24 mouse cellular contexts compared by ENCODE assay signal in genomic region chr13:54806434-54806976, GRCm38 (mm10). TPM values are rescaled to one million over a fixed set of nuclear protein-coding genes. Genes with fewer than 3 reads are reported as not detected.
DNase-seq lines count a peak whose midpoint lies in the region; ATAC-seq lines count a peak whose summit lies in the region.
"Had no signal": no experiment of that assay in that cellular context is flagged by ENCODE, and none has a peak within 500 bp of the region (broad histone marks: within the 10 kb centered on the region; RNA-seq: fewer than 3 reads in every experiment).

No protein-coding gene starts in this region.

- peaks cover 22% of the 10 kb centered on the region for H3K4me1 ChIP-seq in forebrain, embryonic 10.5 days
- H3K4me1 ChIP-seq in forebrain, embryonic 14.5 days (ENCODE audit: control insufficient read depth, insufficient read depth, low read length): no peaks in the 10 kb centered on the region
- peaks cover 8% of the 10 kb centered on the region for H3K4me1 ChIP-seq in neural tube, embryonic 15.5 days
- no peaks in the 10 kb centered on the region for H3K4me1 ChIP-seq in hindbrain, embryonic 16.5 days (ENCODE audit: control insufficient read depth, insufficient read depth, low read depth, low read length)
- H3K4me1 ChIP-seq: intestine, embryonic 15.5 days; liver, embryonic 13.5 days had no signal

- H3K36me3 ChIP-seq in forebrain, embryonic 10.5 days (replicated peaks): no peaks in the 10 kb centered on the region
- H3K36me3 ChIP-seq in forebrain, embryonic 14.5 days (ENCODE audit: control insufficient read depth, insufficient read depth, low read length): no peaks in the 10 kb centered on the region
- H3K36me3 ChIP-seq in neural tube, embryonic 15.5 days: no peaks in the 10 kb centered on the region
- no peaks in the 10 kb centered on the region for H3K36me3 ChIP-seq in hindbrain, embryonic 16.5 days (ENCODE audit: control insufficient read depth, insufficient read depth, low read length)
- H3K36me3 ChIP-seq: intestine, embryonic 15.5 days; limb, embryonic 10.5 days; liver, embryonic 13.5 days; midbrain, embryonic 12.5 days had no signal

- H3K9ac ChIP-seq in forebrain, embryonic 14.5 days (ENCODE audit: low read length): no peak overlapping the region
- H3K9ac ChIP-seq in neural tube, embryonic 15.5 days (replicated peaks): no peak overlapping the region
- peak overlapping the region; percentile 32; the same call in 1 of the 2 replicates for H3K9ac ChIP-seq in hindbrain, embryonic 16.5 days (ENCODE audit: low read depth, low read length)
- H3K9ac ChIP-seq: intestine, embryonic 15.5 days; liver, embryonic 13.5 days; midbrain, embryonic 12.5 days had no signal

- DNase-seq in forebrain, embryonic 10.5 days (ENCODE audit: extremely low spot score, low spot score): peak; percentile 33
- DNase-seq in forebrain, embryonic 14.5 days (ENCODE audit: low spot score): no peak
- peak; percentile 60 for DNase-seq in neural tube, embryonic 10.5 days (ENCODE audit: extremely low spot score, low spot score)
- DNase-seq in yolk sac, embryonic 10.5 days (ENCODE audit: low spot score): no peak
- no peak for DNase-seq in heart, postnatal 36 days
- DNase-seq in c-Kit-positive CD71-positive TER-119-positive erythroid progenitor cells, embryonic 14.5 days (ENCODE audit: low spot score): no peak
- DNase-seq: gastrocnemius, postnatal 10 days; heart, adult 2 months; layer of hippocampus, postnatal 36 days; liver, embryonic 13.5 days; right cerebral cortex, adult 18-20 months; spleen, adult 18-20 months; thymus, postnatal 25 days had no signal

- H3K27ac ChIP-seq in forebrain, embryonic 10.5 days: peak overlapping the region; percentile 44; the same call in 1 of the 2 replicates
- no peak overlapping the region for H3K27ac ChIP-seq in forebrain, embryonic 14.5 days (ENCODE audit: low read depth, low read length)
- H3K27ac ChIP-seq in neural tube, embryonic 15.5 days (replicated peaks): no peak overlapping the region
- H3K27ac ChIP-seq in hindbrain, embryonic 16.5 days (ENCODE audit: low read depth, low read length): peak overlapping the region; percentile 23; the same call in 1 of the 2 replicates
- H3K27ac ChIP-seq: heart, adult 2 months; intestine, embryonic 15.5 days; limb, embryonic 10.5 days; liver, embryonic 13.5 days; midbrain, embryonic 12.5 days had no signal

- H3K4me2 ChIP-seq in forebrain, embryonic 14.5 days (ENCODE audit: low read length): no peak overlapping the region
- no peak overlapping the region for H3K4me2 ChIP-seq in neural tube, embryonic 15.5 days
- no peak overlapping the region for H3K4me2 ChIP-seq in hindbrain, embryonic 16.5 days (ENCODE audit: low read length)
- H3K4me2 ChIP-seq: intestine, embryonic 15.5 days; liver, embryonic 13.5 days; midbrain, embryonic 12.5 days had no signal

- intact Hi-C loops in heart, postnatal 36 days (cut with DNase I): no loop called here

- WGBS in forebrain, embryonic 10.5 days: 16% methylated on average over 13 of the region's 13 CpGs
- 12% methylated on average over 13 of the region's 13 CpGs for WGBS in forebrain, embryonic 14.5 days
- WGBS in neural tube, embryonic 15.5 days: 15% methylated on average over 13 of the region's 13 CpGs
- 18% methylated on average over 13 of the region's 13 CpGs for WGBS in hindbrain, embryonic 16.5 days

- H3K4me3 ChIP-seq in forebrain, embryonic 10.5 days: no peak overlapping the region; the same call in 1 of the 2 replicates
- no peak overlapping the region for H3K4me3 ChIP-seq in forebrain, embryonic 14.5 days (ENCODE audit: low read depth, low read length)
- H3K4me3 ChIP-seq in neural tube, embryonic 15.5 days (replicated peaks): no peak overlapping the region
- no peak overlapping the region for H3K4me3 ChIP-seq in hindbrain, embryonic 16.5 days (ENCODE audit: low read length)
- H3K4me3 ChIP-seq: heart, adult 2 months; intestine, embryonic 15.5 days; limb, embryonic 10.5 days; liver, embryonic 13.5 days; midbrain, embryonic 12.5 days had no signal

- no peak for ATAC-seq in forebrain, embryonic 14.5 days
- no peak for ATAC-seq in neural tube, embryonic 15.5 days (ENCODE audit: low FRiP score)
- peak; percentile 40; the same call in 1 of the 2 replicates for ATAC-seq in hindbrain, embryonic 16.5 days
- ATAC-seq: activated CD4-positive, CD25-positive, alpha-beta regulatory T cell, adult 4 months; intestine, embryonic 15.5 days; lung, postnatal 0 days had no signal

- H3K9me3 ChIP-seq in forebrain, embryonic 10.5 days: no peaks in the 10 kb centered on the region
- no peaks in the 10 kb centered on the region for H3K9me3 ChIP-seq in forebrain, embryonic 14.5 days (replicated peaks; ENCODE audit: control insufficient read depth, low read length)
- H3K9me3 ChIP-seq in neural tube, embryonic 15.5 days (replicated peaks): 0 out of 2 replicates have a peak, but pooled peaks cover 3% of the 10 kb centered on the region
- H3K9me3 ChIP-seq in hindbrain, embryonic 16.5 days (ENCODE audit: control insufficient read depth, low read length): no peaks in the 10 kb centered on the region
- H3K9me3 ChIP-seq: intestine, embryonic 15.5 days; limb, embryonic 10.5 days; liver, embryonic 13.5 days; midbrain, embryonic 12.5 days had no signal

- H3K27me3 ChIP-seq in forebrain, embryonic 10.5 days (ENCODE audit: poor library complexity, severe bottlenecking): peaks cover 68% of the 10 kb centered on the region
- no peaks in the 10 kb centered on the region for H3K27me3 ChIP-seq in forebrain, embryonic 14.5 days (replicated peaks; ENCODE audit: control insufficient read depth, insufficient read depth, low read length)
- H3K27me3 ChIP-seq in neural tube, embryonic 15.5 days (replicated peaks): peaks cover 7% of the 10 kb centered on the region; the same call in 1 of the 2 replicates
- H3K27me3 ChIP-seq in hindbrain, embryonic 16.5 days (replicated peaks; ENCODE audit: control insufficient read depth, insufficient read depth, low read length): no peaks in the 10 kb centered on the region

RNA-seq across cellular contexts. Expression of gene Tspan17, which starts 17.3 kb away (rescaled TPM):
- 7.9 and 9.5 TPM in 2 replicates for polyA plus RNA-seq in forebrain, embryonic 10.5 days (2016; fragmentation: Nextera tagmentation; extraction: Ambion mirVana)
- polyA plus RNA-seq in forebrain, embryonic 14.5 days (2014; fragmentation: Nextera tagmentation; extraction: Ambion mirVana): 16.0 and 16.3 TPM in 2 replicates
- polyA plus RNA-seq in neural tube, embryonic 15.5 days (2015; fragmentation: Nextera tagmentation; extraction: Ambion mirVana): 112 and 137 TPM in 2 replicates
- 105 and 131 TPM in 2 replicates for polyA plus RNA-seq in hindbrain, embryonic 16.5 days (2015; fragmentation: Nextera tagmentation; extraction: Ambion mirVana)
- total RNA-seq in heart, postnatal 36 days (2021): 10 to 100 TPM in 1 of 2 experiments, 1 to 10 TPM in 1; 7.6 to 13.0 TPM

RNA-seq across cellular contexts. Expression of gene Eif4e1b, which starts 22.7 kb away (rescaled TPM):
- not detected in 2 replicates for polyA plus RNA-seq in forebrain, embryonic 10.5 days (2016; fragmentation: Nextera tagmentation; extraction: Ambion mirVana)
- polyA plus RNA-seq in forebrain, embryonic 14.5 days (2014; fragmentation: Nextera tagmentation; extraction: Ambion mirVana): not detected in 2 replicates
- not detected in 2 replicates for polyA plus RNA-seq in neural tube, embryonic 15.5 days (2015; fragmentation: Nextera tagmentation; extraction: Ambion mirVana)
- not detected in 2 replicates for polyA plus RNA-seq in hindbrain, embryonic 16.5 days (2015; fragmentation: Nextera tagmentation; extraction: Ambion mirVana)
- total RNA-seq in heart, postnatal 36 days (2021): not detected
- total RNA-seq: adrenal gland, postnatal 4 days; gastrocnemius, postnatal 10 days; heart, adult 2 months; layer of hippocampus, postnatal 36 days had no signal
- polyA plus RNA-seq: activated CD4-positive, CD25-positive, alpha-beta regulatory T cell, adult 4 months; heart, adult 2 months; heart, postnatal 0 days; intestine, embryonic 15.5 days; large intestine, adult 2 months; limb, embryonic 10.5 days; liver, embryonic 13.5 days; lung, postnatal 0 days; midbrain, embryonic 12.5 days; neural tube, embryonic 14.5 days had no signal

RNA-seq across cellular contexts. Expression of gene Sncb, which starts 40.1 kb away (rescaled TPM):
- 1.1 and 1.8 TPM in 2 replicates for polyA plus RNA-seq in forebrain, embryonic 10.5 days (2016; fragmentation: Nextera tagmentation; extraction: Ambion mirVana)
- 25.7 and 31.8 TPM in 2 replicates for polyA plus RNA-seq in forebrain, embryonic 14.5 days (2014; fragmentation: Nextera tagmentation; extraction: Ambion mirVana)
- 110 and 122 TPM in 2 replicates for polyA plus RNA-seq in neural tube, embryonic 15.5 days (2015; fragmentation: Nextera tagmentation; extraction: Ambion mirVana)
- polyA plus RNA-seq in hindbrain, embryonic 16.5 days (2015; fragmentation: Nextera tagmentation; extraction: Ambion mirVana): 130 and 157 TPM in 2 replicates
- not detected for total RNA-seq in heart, postnatal 36 days (2021)
- total RNA-seq: heart, adult 2 months had no signal
- polyA plus RNA-seq: heart, postnatal 0 days; limb, embryonic 10.5 days; liver, embryonic 13.5 days; lung, postnatal 0 days had no signal

RNA-seq across cellular contexts. Expression of gene Gprin1, which starts 56.8 kb away (rescaled TPM):
- 0.56 and 0.57 TPM in 2 replicates for polyA plus RNA-seq in forebrain, embryonic 10.5 days (2016; fragmentation: Nextera tagmentation; extraction: Ambion mirVana)
- polyA plus RNA-seq in forebrain, embryonic 14.5 days (2014; fragmentation: Nextera tagmentation; extraction: Ambion mirVana): 16.8 and 17.4 TPM in 2 replicates
- polyA plus RNA-seq in neural tube, embryonic 15.5 days (2015; fragmentation: Nextera tagmentation; extraction: Ambion mirVana): 10.3 and 21.6 TPM in 2 replicates
- 4.5 and 5.7 TPM in 2 replicates for polyA plus RNA-seq in hindbrain, embryonic 16.5 days (2015; fragmentation: Nextera tagmentation; extraction: Ambion mirVana)
- total RNA-seq in heart, postnatal 36 days (2021): not detected
- total RNA-seq: heart, adult 2 months had no signal
- polyA plus RNA-seq: activated CD4-positive, CD25-positive, alpha-beta regulatory T cell, adult 4 months; heart, adult 2 months; lung, postnatal 0 days had no signal

Comparison
In these comparisons a context has a peak if more than half of its experiments do, and no peak if none do; other contexts are left out.
1. DNase-seq: peak in forebrain, embryonic 10.5 days (single experiment) and neural tube, embryonic 10.5 days (single experiment); none in forebrain, embryonic 14.5 days (single experiment), yolk sac, embryonic 10.5 days (single experiment), heart, postnatal 36 days (0 of 2) and c-Kit-positive CD71-positive TER-119-positive erythroid progenitor cells, embryonic 14.5 days (single experiment).
2. H3K27ac ChIP-seq: peak in forebrain, embryonic 10.5 days (single experiment) and hindbrain, embryonic 16.5 days (single experiment); none in forebrain, embryonic 14.5 days (single experiment) and neural tube, embryonic 15.5 days (single experiment).